Mouse (Mus musculus): ENCODE data around the gene Obox8. TPM values are rescaled to one million over a fixed set of nuclear protein-coding genes. Genes with fewer than 3 reads are reported as not detected.

The Obox8 gene
- polyA plus RNA-seq (2011; ENCODE audit: insufficient read depth, insufficient read length, low read depth, missing spikeins): not detected in 2 replicates

- Histone ChIP-seq H3K4me1 (ENCODE audit: control insufficient read depth, insufficient read depth, low read length) (no peaks in the 10 kb centered on the region), H3K27ac (ENCODE audit: insufficient read depth, low read length) (no peak within 1 kb of the TSS), H3K36me3 (ENCODE audit: control insufficient read depth, insufficient read depth, low read length, poor library complexity, severe bottlenecking) (no peaks in the 10 kb centered on the region), H3K27me3 (ENCODE audit: control insufficient read depth, insufficient read depth, low read length, poor library complexity, severe bottlenecking) (no peaks in the 10 kb centered on the region), H3K9me3 (replicated peaks; ENCODE audit: control insufficient read depth, insufficient read depth, low read length, poor library complexity, severe bottlenecking) (no peaks in the 10 kb centered on the region), H3K9ac (ENCODE audit: low read depth, poor library complexity, severe bottlenecking) (no peak within 1 kb of the TSS), H3K4me3 (ENCODE audit: low read depth, low read length) (no peak within 1 kb of the TSS)
- TF ChIP-seq CTCF (IDR thresholded peaks at IDR 0.05; ENCODE audit: low read depth, low read length) (no peak), POLR2A (IDR thresholded peaks at IDR 0.05; ENCODE audit: insufficient read depth, low read length) (no peak), EP300 (IDR thresholded peaks at IDR 0.05; ENCODE audit: insufficient read depth, low read depth, low read length) (no peak)
These were observed at the start of gene Obox8 for GRCm38 (mm10) chr7:14333457-14333856. Gene Obox8 (minus strand): TSS chr7:14333557.

GRCm38 (mm10) chr7:14317209-14317608 is 16.1 kb downstream of the Obox8 start:
- H3K36me3 ChIP-seq (ENCODE audit: control insufficient read depth, insufficient read depth, low read length, poor library complexity, severe bottlenecking): no peaks in the 10 kb centered on the region
- no peaks in the 10 kb centered on the region for H3K27me3 ChIP-seq (ENCODE audit: control insufficient read depth, insufficient read depth, low read length, poor library complexity, severe bottlenecking)
- H3K4me3 ChIP-seq (ENCODE audit: low read depth, low read length): no peak overlapping the region
- no peaks in the 10 kb centered on the region for H3K4me1 ChIP-seq (ENCODE audit: control insufficient read depth, insufficient read depth, low read length)
- TF ChIP-seq EP300 (IDR thresholded peaks at IDR 0.05; ENCODE audit: insufficient read depth, low read depth, low read length) (no peak), CTCF (IDR thresholded peaks at IDR 0.05; ENCODE audit: low read depth, low read length) (peak; percentile 61), POLR2A (IDR thresholded peaks at IDR 0.05; ENCODE audit: insufficient read depth, low read length) (no peak)
- no peaks in the 10 kb centered on the region for H3K9me3 ChIP-seq (replicated peaks; ENCODE audit: control insufficient read depth, insufficient read depth, low read length, poor library complexity, severe bottlenecking)
- H3K9ac ChIP-seq (ENCODE audit: low read depth, poor library complexity, severe bottlenecking): no peak overlapping the region
- H3K27ac ChIP-seq (ENCODE audit: insufficient read depth, low read length): no peak overlapping the region

GRCm38 (mm10) chr7:14308671-14309070 is 24.7 kb downstream of the Obox8 start:
- Histone ChIP-seq H3K9ac (ENCODE audit: low read depth, poor library complexity, severe bottlenecking) (no peak overlapping the region), H3K27me3 (ENCODE audit: control insufficient read depth, insufficient read depth, low read length, poor library complexity, severe bottlenecking) (no peaks in the 10 kb centered on the region), H3K4me1 (ENCODE audit: control insufficient read depth, insufficient read depth, low read length) (no peaks in the 10 kb centered on the region), H3K9me3 (replicated peaks; ENCODE audit: control insufficient read depth, insufficient read depth, low read length, poor library complexity, severe bottlenecking) (no peaks in the 10 kb centered on the region), H3K27ac (ENCODE audit: insufficient read depth, low read length) (no peak overlapping the region), H3K4me3 (ENCODE audit: low read depth, low read length) (no peak overlapping the region), H3K36me3 (ENCODE audit: control insufficient read depth, insufficient read depth, low read length, poor library complexity, severe bottlenecking) (no peaks in the 10 kb centered on the region)
- TF ChIP-seq POLR2A (IDR thresholded peaks at IDR 0.05; ENCODE audit: insufficient read depth, low read length) (no peak), CTCF (IDR thresholded peaks at IDR 0.05; ENCODE audit: low read depth, low read length) (no peak), EP300 (IDR thresholded peaks at IDR 0.05; ENCODE audit: insufficient read depth, low read depth, low read length) (no peak)

GRCm38 (mm10) chr7:14307571-14307970 is 25.8 kb downstream of the Obox8 start:
- Histone ChIP-seq H3K4me3 (ENCODE audit: low read depth, low read length) (no peak overlapping the region), H3K36me3 (ENCODE audit: control insufficient read depth, insufficient read depth, low read length, poor library complexity, severe bottlenecking) (no peaks in the 10 kb centered on the region), H3K9ac (ENCODE audit: low read depth, poor library complexity, severe bottlenecking) (no peak overlapping the region), H3K27ac (ENCODE audit: insufficient read depth, low read length) (no peak overlapping the region), H3K4me1 (ENCODE audit: control insufficient read depth, insufficient read depth, low read length) (no peaks in the 10 kb centered on the region), H3K9me3 (replicated peaks; ENCODE audit: control insufficient read depth, insufficient read depth, low read length, poor library complexity, severe bottlenecking) (no peaks in the 10 kb centered on the region), H3K27me3 (ENCODE audit: control insufficient read depth, insufficient read depth, low read length, poor library complexity, severe bottlenecking) (no peaks in the 10 kb centered on the region)
- TF ChIP-seq EP300 (IDR thresholded peaks at IDR 0.05; ENCODE audit: insufficient read depth, low read depth, low read length) (no peak), POLR2A (IDR thresholded peaks at IDR 0.05; ENCODE audit: insufficient read depth, low read length) (no peak), CTCF (IDR thresholded peaks at IDR 0.05; ENCODE audit: low read depth, low read length) (peak; percentile 29)

Other genes with a start within 250 kb of the Obox8 start
- not detected in 2 replicates for gene Sult2a3, start 210.5 kb downstream of the Obox8 start, polyA plus RNA-seq (2011; ENCODE audit: insufficient read depth, insufficient read length, low read depth, missing spikeins)
- not detected in 2 replicates for gene Sult2a6, start 78.7 kb downstream of the Obox8 start, polyA plus RNA-seq (2011; ENCODE audit: insufficient read depth, insufficient read length, low read depth, missing spikeins)
- not detected in 2 replicates for gene Sult2a8, start 113.2 kb upstream of the Obox8 start, polyA plus RNA-seq (2011; ENCODE audit: insufficient read depth, insufficient read length, low read depth, missing spikeins)
- gene Sult2a7, start 160.7 kb upstream of the Obox8 start, polyA plus RNA-seq (2011; ENCODE audit: insufficient read depth, insufficient read length, low read depth, missing spikeins): not detected in 2 replicates
- 0.66 and 1.9 TPM in 2 replicates for gene Vmn1r90, start 229.9 kb upstream of the Obox8 start, polyA plus RNA-seq (2011; ENCODE audit: insufficient read depth, insufficient read length, low read depth, missing spikeins)

Data from ES-Bruce4 (cell line).